Mouse (Mus musculus) liver, postnatal 0 days (tissue): Measurements from ENCODE around the gene Myl7. TPM values are rescaled to one million over a fixed set of nuclear protein-coding genes. Genes with fewer than 3 reads are reported as not detected.

Experiments
- ATAC-seq: fragments of 200-750 bp; cut with Nextera tagmentation; 2 replicates; pipeline ENCODE4 v1.8.0; 2017; ENCODE audit warnings: mild to moderate bottlenecking, moderate library complexity
- DNase-seq: peaks from one replicate; pipeline ENCODE4 v3.0.0-alpha.2; 2016
- H3K27ac ChIP-seq: fragments of 300-500 bp; sonication (generic); 2 replicates; pipeline ENCODE4 v1.5.1; 2014; ENCODE audit warnings: antibody characterized with exemption, moderate library complexity, mild to moderate bottlenecking, low read depth
- H3K27me3 ChIP-seq: fragments of 300-500 bp; sonication (generic); 2 replicates; pipeline ENCODE4 v1.6.1; 2014; ENCODE audit warnings: low read length, control low read depth, mixed read lengths; ENCODE audit not compliant: insufficient read depth
- H3K36me3 ChIP-seq: fragments of 300-500 bp; sonication (generic); replicated peaks from 2 replicates; pipeline ENCODE4 v1.6.1; 2014; ENCODE audit warnings: mild to moderate bottlenecking, control low read depth, low read length, moderate library complexity, mixed read lengths; ENCODE audit not compliant: insufficient read depth
- H3K4me1 ChIP-seq: fragments of 300-500 bp; sonication (generic); 2 replicates; pipeline ENCODE4 v1.6.1; 2014; ENCODE audit warnings: antibody characterized with exemption, mild to moderate bottlenecking, control low read depth; ENCODE audit not compliant: insufficient read depth
- H3K4me2 ChIP-seq: fragments of 300-500 bp; sonication (generic); 2 replicates; pipeline ENCODE4 v1.6.1; 2014; ENCODE audit warnings: low read depth, mild to moderate bottlenecking, low read length, moderate library complexity, mixed read lengths
- H3K4me3 ChIP-seq: fragments of 300-500 bp; sonication (generic); 2 replicates; pipeline ENCODE4 v1.5.1; 2014; ENCODE audit warnings: low read depth, low read length
- H3K9ac ChIP-seq: fragments of 300-500 bp; sonication (generic); replicated peaks from 2 replicates; pipeline ENCODE4 v1.6.1; 2014; ENCODE audit warnings: mild to moderate bottlenecking, moderate library complexity
- H3K9me3 ChIP-seq: fragments of 300-500 bp; sonication (generic); 2 replicates; pipeline ENCODE4 v1.6.1; 2016; ENCODE audit warnings: mild to moderate bottlenecking, control low read depth, low read length, mixed read lengths
- CTCF ChIP-seq: sonication (generic); IDR thresholded peaks from 2 replicates; pipeline ENCODE4 v1.5.1; 2016; ENCODE audit warnings: antibody characterized with exemption, low read depth
- EP300 ChIP-seq: IDR thresholded peaks from 2 replicates; pipeline ENCODE4 v1.6.1; 2016; ENCODE audit warnings: antibody characterized with exemption, low read depth, mild to moderate bottlenecking
- WGBS: fragments of 180-500 bp; shearing (Covaris S2); extraction: QIAGEN DNeasy Blood & Tissue Kit; methylation state at CpG from one replicate; pipeline ENCODE4 v1.1.7; 2014; ENCODE audit not compliant: insufficient replicate concordance; 5-methylcytosine and 5-hydroxymethylcytosine counted together
- polyA plus RNA-seq: library from polyadenylated mRNA; unstranded; fragments of >200 nt; fragmentation: Nextera tagmentation; extraction: Ambion mirVana; gene quantifications from 2 replicates; pipeline ENCODE4 v1.2.1, GENCODE M21; 2015

The Myl7 gene
- polyA plus RNA-seq, 1 experiment from 2014 or later, result 2.6 TPM

DNA sequence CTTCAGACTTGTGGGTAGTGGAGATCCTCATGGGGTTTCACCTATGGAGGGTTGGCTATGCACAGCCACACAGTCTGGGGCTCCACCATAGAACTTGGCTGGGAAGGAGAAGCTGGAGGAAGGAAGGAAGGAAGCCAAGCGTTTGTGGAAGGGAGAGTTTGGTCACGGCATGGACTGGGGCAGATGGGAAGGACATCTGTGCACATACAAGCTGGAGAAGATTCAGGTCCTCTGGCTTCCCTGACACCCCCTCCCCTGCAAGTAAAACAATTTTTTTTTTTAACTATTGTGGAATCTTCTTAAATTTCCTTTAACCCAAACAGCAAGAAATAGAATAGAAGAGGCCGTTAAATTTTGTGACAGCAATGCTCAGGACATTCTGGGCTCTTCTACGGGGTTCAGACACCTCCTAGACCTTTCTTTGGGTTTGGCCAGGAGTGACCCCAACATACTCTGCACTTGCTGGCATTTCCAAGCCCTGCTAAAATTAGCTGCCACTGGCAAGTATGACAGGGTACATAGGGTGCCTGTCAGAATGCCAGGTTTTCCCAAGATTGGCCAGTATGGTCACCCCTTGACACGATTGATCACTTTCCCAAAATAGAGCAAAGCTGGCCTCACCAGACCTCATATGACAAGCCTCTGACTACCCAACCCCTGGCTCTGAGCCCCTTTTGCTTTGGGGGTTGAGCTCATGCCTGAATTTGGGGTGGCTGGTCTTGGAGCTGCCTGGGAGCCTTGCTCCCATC lies 17.0 kb upstream of the Myl7 start:
- peaks cover 17% of the 10 kb centered on the region; the same call in 1 of the 2 replicates for H3K4me1 ChIP-seq
- no peak for DNase-seq
- H3K9ac ChIP-seq, result no peak overlapping the region
- peak overlapping the region; percentile 29; the same call in 1 of the 2 replicates for H3K4me2 ChIP-seq
- H3K27me3 ChIP-seq, result no peaks in the 10 kb centered on the region
- no peak overlapping the region for H3K4me3 ChIP-seq
- no peak for ATAC-seq
- 0 out of 2 replicates have a peak, but pooled peaks cover 2% of the 10 kb centered on the region for H3K36me3 ChIP-seq
- H3K27ac ChIP-seq, result no peak overlapping the region
- WGBS, result 57% methylated on average over 5 of the region's 5 CpGs
- no peaks in the 10 kb centered on the region for H3K9me3 ChIP-seq
- TF ChIP-seq EP300 (no peak), CTCF (no peak)

DNA sequence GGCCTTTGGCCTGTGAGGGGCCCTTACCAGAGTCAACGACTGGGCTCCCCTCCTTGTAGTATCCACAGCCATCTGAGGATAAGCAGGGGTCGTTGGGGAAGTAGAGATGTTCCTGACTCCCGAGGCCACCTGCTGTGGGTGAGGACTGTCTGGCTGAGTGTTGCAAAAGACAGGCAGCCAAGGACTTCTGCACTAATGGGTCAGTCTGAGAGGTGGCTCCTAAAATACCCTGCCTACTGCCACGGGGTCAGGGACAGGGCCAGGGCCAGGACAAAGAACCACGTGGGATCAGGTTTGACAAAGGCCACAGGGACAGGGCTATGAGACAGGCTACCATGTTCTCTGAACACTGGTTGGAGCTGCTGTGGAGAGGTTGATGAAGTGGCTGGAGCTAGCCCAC lies 16.4 kb upstream of the Myl7 start:
- no peaks in the 10 kb centered on the region for H3K27me3 ChIP-seq
- peak overlapping the region; percentile 1; the same call in 1 of the 2 replicates for H3K9ac ChIP-seq
- no peak overlapping the region for H3K4me3 ChIP-seq
- H3K9me3 ChIP-seq, result no peaks in the 10 kb centered on the region
- DNase-seq (no peak), ATAC-seq (peak; percentile 30)
- H3K4me2 ChIP-seq, result peak overlapping the region; percentile 48
- peaks cover 14% of the 10 kb centered on the region; the same call in 1 of the 2 replicates for H3K4me1 ChIP-seq
- WGBS, result 30% methylated on average over 5 of the region's 5 CpGs
- no peak for TF ChIP-seq CTCF
- TF ChIP-seq EP300, result no peak
- H3K27ac ChIP-seq, result no peak overlapping the region
- 0 out of 2 replicates have a peak, but pooled peaks cover 2% of the 10 kb centered on the region for H3K36me3 ChIP-seq

DNA sequence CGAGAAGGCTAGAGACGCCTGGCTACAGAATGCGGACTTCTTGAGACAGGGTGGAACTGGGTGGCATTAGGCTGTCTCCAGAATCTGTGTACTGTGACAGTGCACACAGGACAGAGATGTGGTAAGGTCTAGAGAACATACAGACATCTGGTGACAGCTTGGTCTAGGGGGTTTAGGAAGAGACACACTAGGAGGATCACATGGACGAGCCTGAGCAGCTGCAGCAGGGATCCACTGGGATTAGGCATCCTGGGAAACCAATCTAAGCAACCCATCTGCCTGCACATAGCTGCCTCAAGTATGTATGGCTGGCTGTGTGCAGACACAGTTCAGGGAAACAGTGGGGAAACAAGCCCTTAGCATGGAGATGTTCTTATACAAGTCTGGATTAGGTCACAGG lies 15.4 kb upstream of the Myl7 start:
- DNase-seq, result no peak
- Histone ChIP-seq H3K4me2 (peak overlapping the region; percentile 48), H3K4me1 (peaks cover 14% of the 10 kb centered on the region; the same call in 1 of the 2 replicates), H3K27me3 (no peaks in the 10 kb centered on the region), H3K27ac (no peak overlapping the region), H3K36me3 (peaks cover 6% of the 10 kb centered on the region; the same call in 1 of the 2 replicates), H3K9me3 (no peaks in the 10 kb centered on the region), H3K4me3 (no peak overlapping the region), H3K9ac (no peak overlapping the region)
- WGBS, result 67% methylated on average over 4 of the region's 4 CpGs
- no peak for ATAC-seq
- TF ChIP-seq CTCF, result no peak
- no peak for TF ChIP-seq EP300

DNA sequence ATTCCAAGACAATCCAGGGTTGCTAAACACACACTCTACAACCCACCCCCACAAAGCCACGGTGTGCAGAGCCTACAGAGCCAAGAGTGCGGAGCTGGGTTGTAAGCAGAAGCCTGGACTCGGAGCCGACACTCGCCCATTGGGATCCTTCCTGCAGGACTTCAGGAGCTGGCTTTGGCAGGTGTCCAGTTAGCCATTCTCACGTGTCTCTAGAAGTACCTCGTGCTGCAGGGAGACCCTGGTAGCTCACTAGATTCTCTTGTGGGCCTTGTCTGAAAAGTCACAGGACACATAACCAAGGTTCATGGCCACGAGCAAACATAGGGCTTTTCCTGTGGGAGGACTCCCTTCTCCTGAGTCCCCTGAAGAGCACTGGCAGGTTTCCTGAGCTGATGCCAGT lies 14.7 kb upstream of the Myl7 start:
- Histone ChIP-seq H3K4me2 (peak overlapping the region; percentile 48), H3K36me3 (peaks cover 6% of the 10 kb centered on the region; the same call in 1 of the 2 replicates), H3K9ac (no peak overlapping the region), H3K27ac (no peak overlapping the region), H3K4me1 (peaks cover 12% of the 10 kb centered on the region; the same call in 1 of the 2 replicates), H3K4me3 (no peak overlapping the region), H3K9me3 (no peaks in the 10 kb centered on the region), H3K27me3 (no peaks in the 10 kb centered on the region)
- WGBS, result 64% methylated on average over 8 of the region's 8 CpGs
- ATAC-seq, result no peak
- no peak for TF ChIP-seq CTCF
- no peak for TF ChIP-seq EP300
- DNase-seq, result no peak

DNA sequence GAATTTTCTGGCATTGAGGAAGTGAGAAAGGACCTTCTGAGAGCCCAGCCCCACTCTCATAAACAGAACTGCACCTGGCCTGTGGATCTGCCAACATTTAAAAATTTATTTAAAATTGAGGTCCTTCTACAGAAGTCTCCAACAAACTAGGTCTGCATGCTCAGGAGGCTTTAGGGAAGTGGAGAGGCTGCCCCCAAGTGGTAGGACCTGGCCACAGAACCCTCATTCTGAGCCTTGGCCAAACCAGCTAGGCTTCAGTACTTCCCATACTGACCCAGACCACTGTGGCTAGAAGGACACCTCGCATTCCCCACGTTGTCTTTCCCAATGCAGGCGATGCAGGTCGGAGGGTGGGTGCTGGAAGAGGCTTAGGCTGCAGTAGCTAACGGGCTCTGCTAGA lies 14.1 kb upstream of the Myl7 start:
- Histone ChIP-seq H3K9me3 (no peaks in the 10 kb centered on the region), H3K4me2 (peak overlapping the region; percentile 48), H3K4me3 (no peak overlapping the region), H3K4me1 (peaks cover 12% of the 10 kb centered on the region; the same call in 1 of the 2 replicates), H3K27me3 (no peaks in the 10 kb centered on the region), H3K36me3 (peaks cover 6% of the 10 kb centered on the region; the same call in 1 of the 2 replicates), H3K9ac (no peak overlapping the region), H3K27ac (no peak overlapping the region)
- ATAC-seq (no peak; the same call in 1 of the 2 replicates), DNase-seq (peak; percentile 66)
- peak; percentile 74 for TF ChIP-seq CTCF
- no peak for TF ChIP-seq EP300
- 28% methylated on average over 5 of the region's 5 CpGs for WGBS

DNA sequence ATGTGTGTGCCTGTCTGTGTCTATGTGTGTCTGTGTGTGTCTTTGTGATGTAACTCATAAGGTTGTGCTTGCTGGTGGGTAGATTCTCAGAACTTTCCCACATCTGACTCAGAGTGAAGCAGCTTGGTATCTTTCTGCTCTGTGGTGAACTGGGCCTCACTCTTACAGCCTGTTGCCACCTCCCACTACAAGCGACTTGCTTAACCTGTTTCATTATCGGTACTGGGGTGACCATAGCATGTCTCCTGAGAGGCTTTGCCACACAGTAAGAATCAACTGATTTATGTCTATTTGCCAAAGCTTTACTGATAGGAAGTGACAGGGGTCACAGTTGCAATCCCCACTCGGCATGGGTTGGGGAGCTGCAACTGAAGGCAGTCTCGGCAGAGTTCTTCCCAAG lies 10.1 kb upstream of the Myl7 start:
- no peak overlapping the region for H3K4me2 ChIP-seq
- H3K9me3 ChIP-seq, result no peaks in the 10 kb centered on the region
- peaks cover 8% of the 10 kb centered on the region; the same call in 1 of the 2 replicates for H3K36me3 ChIP-seq
- no peak for TF ChIP-seq CTCF
- TF ChIP-seq EP300, result no peak
- 66% methylated on average over 4 of the region's 4 CpGs for WGBS
- no peak overlapping the region for H3K27ac ChIP-seq
- no peaks in the 10 kb centered on the region for H3K27me3 ChIP-seq
- H3K4me1 ChIP-seq, result peaks cover 7% of the 10 kb centered on the region; the same call in 1 of the 2 replicates
- H3K4me3 ChIP-seq, result no peak overlapping the region
- DNase-seq, result no peak
- H3K9ac ChIP-seq, result no peak overlapping the region
- no peak for ATAC-seq
